Mouse (Mus musculus) central nervous system, embryonic 14 days (tissue): ENCODE measurements around the gene Adsl. TPM values are rescaled to one million over a fixed set of nuclear protein-coding genes. Genes with fewer than 3 reads are reported as not detected.

Experiments
- polyA plus RNA-seq: library from polyadenylated mRNA; depleted of rRNA; stranded (reverse); fragments of >200 nt; gene quantifications from 2 replicates; pipeline ENCODE4 v1.2.3, GENCODE M21; 2012; rRNA removed

The Adsl gene
- polyA plus RNA-seq: 71.8 and 78.2 TPM in 2 replicates

GRCm38 (mm10) chr15:80948145-80949135, at the start of gene Adsl:
TSS of gene Adsl (plus strand) at chr15:80948490.

GRCm38 (mm10) chr15:80977620-80978334, 29.5 kb downstream of the Adsl start, which contains the start of gene Sgsm3:
TSS of gene Sgsm3 (plus strand) at chr15:80977765.

Other genes with a start within 250 kb of the Adsl start
- 16.3 and 26.2 TPM in 2 replicates for gene Tnrc6b, start 237.2 kb upstream of the Adsl start, polyA plus RNA-seq
- gene Sgsm3, start 29.3 kb downstream of the Adsl start, polyA plus RNA-seq: 59.1 and 64.8 TPM in 2 replicates
- gene Mrtfa, start 242.3 kb downstream of the Adsl start, polyA plus RNA-seq: 25.8 and 30.1 TPM in 2 replicates